Mouse (Mus musculus): ENCODE measurements around the gene Wdr31. TPM values are rescaled to one million over a fixed set of nuclear protein-coding genes. Genes with fewer than 3 reads are reported as not detected.
A peak's percentile ranks its signal among the peaks of the same experiment; 100 is the strongest.

Gene Wdr31
- polyA plus RNA-seq, 1 experiment from 2014 or later, result 0.88 TPM

DNA sequence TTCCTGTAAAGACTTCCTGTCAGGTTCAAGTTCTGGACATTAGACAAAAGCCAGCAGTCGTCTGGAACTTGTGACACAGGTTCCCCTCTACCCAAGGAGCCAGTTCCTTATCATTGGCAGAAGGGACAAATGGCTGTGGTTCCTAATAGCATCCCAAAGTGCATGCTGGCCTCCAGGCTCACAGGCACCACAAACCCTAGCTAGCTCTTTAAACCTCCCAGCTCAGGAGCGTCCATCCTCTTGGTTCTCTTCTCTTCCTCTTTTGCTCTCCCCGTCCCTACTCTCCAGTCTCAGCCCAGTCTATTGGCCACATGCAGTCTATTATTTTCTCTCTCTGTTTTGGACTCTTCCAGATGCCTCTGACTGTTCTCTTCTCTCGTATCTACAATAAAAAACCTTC, 30.9 kb downstream of the Wdr31 start:
- 26% methylated on average over 4 of the region's 4 CpGs for WGBS (ENCODE audit: insufficient replicate concordance)
- H3K36me3 ChIP-seq (replicated peaks), result no peaks in the 10 kb centered on the region
- ATAC-seq (ENCODE audit: insufficient read depth), result no peak
- H3K9me3 ChIP-seq (replicated peaks), result no peaks in the 10 kb centered on the region
- H3K27ac ChIP-seq (replicated peaks), result no peak overlapping the region
- H3K4me3 ChIP-seq (replicated peaks), result no peak overlapping the region
- no peaks in the 10 kb centered on the region for H3K27me3 ChIP-seq
- H3K4me1 ChIP-seq (replicated peaks), result no peaks in the 10 kb centered on the region
- no peak overlapping the region for H3K9ac ChIP-seq
- no peak overlapping the region for H3K4me2 ChIP-seq

DNA sequence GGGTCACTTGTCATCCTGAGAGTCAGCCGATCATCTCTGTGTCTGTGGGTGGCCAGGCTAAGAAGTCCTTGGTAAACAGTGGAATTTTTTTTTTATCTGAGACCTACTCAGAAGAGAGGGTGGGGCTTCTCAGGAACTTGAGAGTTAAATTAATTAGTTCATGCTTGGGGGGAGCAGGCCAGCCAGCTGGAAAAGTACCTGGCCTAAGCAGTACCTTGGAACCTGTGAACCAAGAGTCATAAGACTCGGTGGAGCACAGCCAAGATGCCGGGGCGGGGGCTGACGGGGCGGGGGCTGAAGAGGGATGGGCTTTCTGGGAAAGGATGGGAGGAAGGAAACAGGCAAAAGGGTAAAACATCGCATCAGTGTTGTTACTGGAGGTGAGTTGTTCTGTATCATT, 32.8 kb downstream of the Wdr31 start:
- H3K36me3 ChIP-seq (replicated peaks), result no peaks in the 10 kb centered on the region
- no peak overlapping the region for H3K4me3 ChIP-seq (replicated peaks)
- no peak for ATAC-seq (ENCODE audit: insufficient read depth)
- 67% methylated on average over 7 of the region's 7 CpGs for WGBS (ENCODE audit: insufficient replicate concordance)
- H3K27me3 ChIP-seq, result no peaks in the 10 kb centered on the region
- no peak overlapping the region for H3K27ac ChIP-seq (replicated peaks)
- no peak overlapping the region for H3K9ac ChIP-seq
- no peak overlapping the region for H3K4me2 ChIP-seq
- no peaks in the 10 kb centered on the region for H3K4me1 ChIP-seq (replicated peaks)
- no peaks in the 10 kb centered on the region for H3K9me3 ChIP-seq (replicated peaks)

DNA sequence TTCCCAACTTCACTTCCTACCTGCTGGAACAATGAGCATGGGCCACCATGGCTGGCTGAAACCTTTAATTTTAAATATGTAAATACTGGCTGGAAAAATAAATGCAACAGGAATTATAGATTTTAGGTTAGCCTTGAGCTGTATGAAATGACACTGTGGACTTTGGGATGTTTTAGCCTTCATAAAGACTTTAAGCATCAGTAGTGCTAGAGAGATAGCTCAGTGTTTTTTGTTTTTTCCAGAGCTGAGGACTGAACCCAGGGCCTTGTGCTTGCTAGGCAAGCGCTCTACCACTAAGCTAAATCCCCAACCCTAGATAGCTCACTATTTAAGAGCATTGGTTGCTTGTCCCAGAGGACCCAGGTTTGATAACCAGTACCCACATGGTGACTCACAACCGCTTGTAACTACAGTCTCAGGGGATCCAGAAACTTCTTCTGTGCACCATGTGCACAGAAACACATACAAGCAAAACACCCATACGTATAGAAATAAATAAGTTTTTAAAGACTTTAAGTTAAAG, 33.4 kb downstream of the Wdr31 start:
- no peaks in the 10 kb centered on the region for H3K9me3 ChIP-seq (replicated peaks)
- no peaks in the 10 kb centered on the region for H3K27me3 ChIP-seq
- no peak overlapping the region for H3K27ac ChIP-seq (replicated peaks)
- ATAC-seq (ENCODE audit: insufficient read depth), result no peak
- no peak overlapping the region for H3K4me2 ChIP-seq
- H3K4me1 ChIP-seq (replicated peaks), result no peaks in the 10 kb centered on the region
- WGBS (ENCODE audit: insufficient replicate concordance), result 66% methylated on average over 3 of the region's 3 CpGs
- H3K36me3 ChIP-seq (replicated peaks), result no peaks in the 10 kb centered on the region
- H3K9ac ChIP-seq, result no peak overlapping the region
- no peak overlapping the region for H3K4me3 ChIP-seq (replicated peaks)

DNA sequence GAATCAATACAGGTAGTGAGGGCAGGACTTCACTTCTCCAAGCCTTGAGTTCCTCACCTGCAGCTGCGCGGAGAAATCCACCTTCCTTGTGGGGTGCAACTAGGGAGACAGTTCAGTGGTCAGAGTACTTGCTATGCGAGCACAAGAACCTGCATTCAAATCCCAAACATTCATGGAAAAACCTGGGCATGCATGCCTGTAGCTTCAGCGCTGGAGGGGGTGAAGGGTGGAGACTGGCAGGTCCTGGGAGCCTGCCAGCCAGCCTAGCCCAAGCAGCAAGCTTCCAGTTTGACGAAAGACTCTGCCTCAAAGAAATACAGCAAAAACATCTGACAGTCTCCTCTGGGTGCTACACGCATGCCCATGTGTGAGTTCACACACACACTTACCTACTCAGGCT, 35.6 kb downstream of the Wdr31 start, which contains the start of gene Rnf183:
TSS of gene Rnf183 (minus strand) at position 172 of the 400 bp plus-strand sequence.
- H3K27me3 ChIP-seq, result no peaks in the 10 kb centered on the region
- no peak within 1 kb of the TSS for H3K9ac ChIP-seq
- H3K9me3 ChIP-seq (replicated peaks), result no peaks in the 10 kb centered on the region
- ATAC-seq (ENCODE audit: insufficient read depth), result no peak
- no peaks in the 10 kb centered on the region for H3K36me3 ChIP-seq (replicated peaks)
- no peak within 1 kb of the TSS for H3K4me2 ChIP-seq
- H3K4me3 ChIP-seq (replicated peaks), result no peak within 1 kb of the TSS
- H3K4me1 ChIP-seq (replicated peaks), result peaks cover 16% of the 10 kb centered on the region
- no peak within 1 kb of the TSS for H3K27ac ChIP-seq (replicated peaks)
- 75% methylated on average over 6 of the region's 6 CpGs for WGBS (ENCODE audit: insufficient replicate concordance)

DNA sequence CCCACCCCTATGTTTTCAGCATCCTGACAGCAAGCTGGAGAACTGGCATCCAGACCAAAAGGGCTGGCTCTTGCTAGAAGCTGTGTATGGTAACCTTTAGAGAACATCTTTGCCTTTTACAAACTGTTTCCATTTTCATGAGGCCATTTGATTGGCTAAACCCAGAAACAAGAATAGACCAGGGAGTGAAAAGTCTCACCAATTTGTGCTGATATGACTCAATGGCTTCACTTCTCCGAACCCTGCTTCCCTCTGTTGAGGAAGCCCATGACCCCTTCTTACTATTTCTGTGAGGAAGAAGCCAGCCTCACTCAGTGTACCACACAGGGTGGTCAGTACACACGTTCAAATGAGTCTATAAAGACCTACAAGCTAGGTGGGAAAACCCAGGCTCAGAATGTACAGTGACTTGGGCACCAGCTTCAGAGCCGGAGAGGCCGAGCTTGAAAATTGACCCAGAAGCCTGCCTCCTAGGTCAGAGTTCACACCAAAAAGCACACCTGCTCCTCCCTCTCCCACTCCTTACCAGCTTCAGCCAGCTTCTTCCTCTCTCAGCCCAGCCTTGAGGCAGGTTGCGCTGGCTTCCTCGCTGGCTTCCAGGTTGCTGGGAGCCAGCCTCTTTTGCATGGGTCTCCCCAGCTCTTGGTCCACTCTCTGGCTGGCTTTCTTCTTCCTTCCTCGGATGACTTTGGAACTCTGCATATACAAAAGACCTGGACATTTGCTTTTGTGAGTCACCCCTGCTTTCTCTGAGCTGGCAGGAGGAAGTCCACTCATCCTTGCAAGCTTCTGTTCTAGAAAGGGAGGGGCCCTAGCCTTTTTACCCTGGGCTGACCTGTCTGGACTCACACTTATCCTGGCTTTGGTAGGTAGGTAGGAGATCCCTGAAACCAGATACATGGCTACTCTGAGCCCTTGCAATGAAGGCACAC, 36.5 kb downstream of the Wdr31 start:
- Histone ChIP-seq H3K27ac (replicated peaks) (no peak overlapping the region), H3K27me3 (peaks cover 3% of the 10 kb centered on the region), H3K36me3 (replicated peaks) (no peaks in the 10 kb centered on the region), H3K4me1 (replicated peaks) (peaks cover 16% of the 10 kb centered on the region), H3K9me3 (replicated peaks) (no peaks in the 10 kb centered on the region), H3K4me2 (no peak overlapping the region), H3K4me3 (replicated peaks) (no peak overlapping the region), H3K9ac (no peak overlapping the region)
- no peak for ATAC-seq (ENCODE audit: insufficient read depth)
- WGBS (ENCODE audit: insufficient replicate concordance), result 57% methylated on average over 7 of the region's 7 CpGs

DNA sequence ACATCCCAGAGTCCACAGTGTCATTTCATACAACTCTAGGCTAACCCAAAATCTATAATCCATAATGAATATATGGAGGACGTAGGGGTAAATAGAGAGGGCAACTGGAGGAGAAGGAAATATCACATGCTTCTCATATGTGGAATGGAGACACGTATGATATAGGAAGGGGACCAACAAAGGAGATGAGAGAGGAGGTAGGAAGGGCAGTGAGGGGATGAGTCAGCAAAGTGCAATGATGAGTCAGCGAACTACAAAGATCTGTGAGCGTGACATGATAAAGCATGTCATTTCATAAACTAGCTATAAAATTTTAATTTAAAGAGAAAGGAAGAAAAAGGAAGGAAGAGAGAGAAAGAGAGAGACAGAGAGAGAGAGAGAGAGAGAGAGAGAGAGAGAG, 39.2 kb downstream of the Wdr31 start:
- peak overlapping the region; percentile 66 for H3K27ac ChIP-seq (replicated peaks)
- H3K36me3 ChIP-seq (replicated peaks), result no peaks in the 10 kb centered on the region
- H3K27me3 ChIP-seq, result peaks cover 6% of the 10 kb centered on the region
- H3K4me2 ChIP-seq, result peak overlapping the region; percentile 1; the same call in 1 of the 2 replicates
- H3K9me3 ChIP-seq (replicated peaks), result no peaks in the 10 kb centered on the region
- H3K4me1 ChIP-seq (replicated peaks), result peaks cover 16% of the 10 kb centered on the region
- 36% methylated on average over 4 of the region's 4 CpGs for WGBS (ENCODE audit: insufficient replicate concordance)
- H3K9ac ChIP-seq, result no peak overlapping the region
- H3K4me3 ChIP-seq (replicated peaks), result no peak overlapping the region
- ATAC-seq (ENCODE audit: insufficient read depth), result peak; percentile 69

DNA sequence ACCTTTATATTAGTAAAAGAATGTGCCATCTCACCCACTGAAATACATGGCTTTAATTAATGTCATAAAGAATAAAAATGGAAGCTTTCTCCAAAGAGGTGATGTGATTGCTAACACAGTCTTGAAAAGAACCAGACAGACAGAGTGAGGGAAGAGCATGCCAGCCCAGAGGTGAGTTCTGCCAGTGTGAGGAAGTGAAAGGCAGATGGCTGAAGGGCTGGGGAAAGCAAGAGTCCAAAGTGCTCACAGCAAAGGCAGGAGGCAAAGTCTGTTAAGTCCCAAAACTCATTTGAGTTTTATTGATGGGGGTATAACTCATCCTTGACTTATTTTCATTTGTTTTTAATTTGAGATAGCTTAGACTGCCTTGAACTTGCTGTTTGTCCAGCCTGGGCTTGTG, 40.0 kb downstream of the Wdr31 start:
- Histone ChIP-seq H3K4me2 (no peak overlapping the region), H3K4me3 (replicated peaks) (no peak overlapping the region), H3K27me3 (peaks cover 6% of the 10 kb centered on the region), H3K9ac (no peak overlapping the region), H3K36me3 (replicated peaks) (peaks cover 4% of the 10 kb centered on the region; the same call in 1 of the 2 replicates), H3K9me3 (replicated peaks) (no peaks in the 10 kb centered on the region), H3K4me1 (replicated peaks) (peaks cover 16% of the 10 kb centered on the region), H3K27ac (replicated peaks) (peak overlapping the region; percentile 66)
- no peak for ATAC-seq (ENCODE audit: insufficient read depth)

DNA sequence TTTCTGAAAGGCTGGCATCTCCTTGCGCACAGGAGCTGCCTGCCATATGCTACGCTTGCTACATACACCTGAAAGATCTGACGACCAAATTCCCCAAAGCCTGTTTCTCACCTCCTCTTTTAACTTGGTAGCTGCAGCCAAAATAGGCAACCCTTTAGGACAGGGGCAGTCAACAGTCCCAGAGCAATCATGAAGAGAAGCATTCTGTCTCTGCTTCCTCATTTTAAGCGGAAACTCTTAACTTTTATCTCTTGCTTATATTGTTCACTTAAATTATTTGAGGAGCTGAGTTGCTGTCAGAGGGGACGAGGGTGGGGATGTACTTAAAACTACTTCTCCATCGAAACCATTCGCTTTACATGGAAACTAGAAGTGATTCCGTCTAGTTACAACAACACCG, 41.1 kb downstream of the Wdr31 start:
- 64% methylated on average over 9 of the region's 9 CpGs for WGBS (ENCODE audit: insufficient replicate concordance)
- no peak for ATAC-seq (ENCODE audit: insufficient read depth)
- peaks cover 6% of the 10 kb centered on the region for H3K27me3 ChIP-seq

DNA sequence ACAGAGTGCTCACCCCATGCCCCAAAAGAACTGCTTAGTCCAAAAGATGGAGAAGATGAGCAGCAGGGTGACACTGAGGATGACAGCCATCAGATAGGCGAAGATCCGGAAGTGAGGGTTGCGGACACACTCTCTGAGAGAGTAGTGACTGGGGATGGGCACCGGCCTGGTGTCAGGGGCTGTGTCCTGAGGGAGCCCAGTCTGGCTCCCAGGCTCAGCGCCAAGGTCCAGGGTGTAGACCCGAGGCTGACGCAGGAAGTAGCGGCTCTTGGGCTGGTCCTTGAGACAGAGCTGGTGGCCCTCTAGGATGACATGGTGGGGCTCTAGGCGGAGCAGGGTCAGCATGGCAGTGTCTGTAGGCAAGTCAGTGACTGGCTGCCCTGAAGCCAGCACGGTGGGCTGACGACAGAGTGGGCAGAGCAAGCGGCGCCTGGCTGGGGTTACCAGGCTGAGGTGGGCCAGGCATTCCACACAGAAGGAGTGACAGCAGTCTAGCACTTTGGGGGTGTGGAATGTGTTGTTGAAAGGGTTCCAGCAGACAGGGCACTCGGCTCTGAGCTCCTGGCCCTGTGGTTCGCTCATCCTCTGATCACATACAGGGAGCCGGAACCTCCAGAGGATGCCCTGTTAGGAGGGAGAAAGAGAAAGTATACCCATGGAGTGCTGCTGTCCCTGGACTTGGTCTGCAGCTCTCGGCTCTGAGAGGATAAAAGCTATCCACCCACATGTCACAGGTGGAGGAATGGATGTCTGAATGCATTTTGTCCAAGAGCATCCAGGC, 42.5 kb downstream of the Wdr31 start:
- WGBS (ENCODE audit: insufficient replicate concordance), result 61% methylated on average over 17 of the region's 17 CpGs
- Histone ChIP-seq H3K9me3 (replicated peaks) (no peaks in the 10 kb centered on the region), H3K27ac (replicated peaks) (no peak overlapping the region), H3K27me3 (peaks cover 6% of the 10 kb centered on the region), H3K9ac (no peak overlapping the region), H3K4me3 (replicated peaks) (no peak overlapping the region), H3K4me2 (no peak overlapping the region), H3K36me3 (replicated peaks) (peaks cover 26% of the 10 kb centered on the region), H3K4me1 (replicated peaks) (peaks cover 16% of the 10 kb centered on the region)
- no peak for ATAC-seq (ENCODE audit: insufficient read depth)

More for the DNA sequence above, 41.1 kb downstream of the Wdr31 start:
- H3K4me1 ChIP-seq (replicated peaks), result peaks cover 16% of the 10 kb centered on the region
- no peak overlapping the region for H3K9ac ChIP-seq
- no peak overlapping the region for H3K27ac ChIP-seq (replicated peaks)
- no peak overlapping the region for H3K4me2 ChIP-seq
- no peak overlapping the region for H3K4me3 ChIP-seq (replicated peaks)
- H3K36me3 ChIP-seq (replicated peaks), result peaks cover 14% of the 10 kb centered on the region
- H3K9me3 ChIP-seq (replicated peaks), result no peaks in the 10 kb centered on the region

DNA sequence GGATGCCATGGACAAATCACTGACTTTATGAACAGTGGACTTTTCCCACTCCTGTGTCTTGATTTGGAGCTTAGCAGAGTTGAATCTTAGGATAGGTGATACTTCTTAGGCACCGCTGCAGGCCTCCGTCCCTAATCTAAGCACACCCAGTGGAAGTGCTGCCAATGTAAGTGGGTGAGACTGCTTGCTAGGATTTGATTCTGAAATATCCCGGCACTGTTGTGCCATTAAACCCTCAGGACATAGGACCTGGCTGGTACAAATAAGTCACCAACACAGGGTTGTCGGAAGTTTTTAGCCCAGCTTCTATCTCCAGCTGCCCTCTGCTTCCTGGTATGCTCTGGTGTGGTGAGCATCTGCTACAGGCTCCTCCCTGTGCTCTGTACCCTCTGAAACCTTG, 44.8 kb downstream of the Wdr31 start:
- Histone ChIP-seq H3K27ac (replicated peaks) (no peak overlapping the region), H3K4me1 (replicated peaks) (peaks cover 3% of the 10 kb centered on the region), H3K27me3 (peaks cover 6% of the 10 kb centered on the region), H3K9ac (no peak overlapping the region), H3K4me3 (replicated peaks) (no peak overlapping the region), H3K9me3 (replicated peaks) (no peaks in the 10 kb centered on the region), H3K36me3 (replicated peaks) (peaks cover 49% of the 10 kb centered on the region), H3K4me2 (no peak overlapping the region)
- 87% methylated on average over 4 of the region's 4 CpGs for WGBS (ENCODE audit: insufficient replicate concordance)
- no peak for ATAC-seq (ENCODE audit: insufficient read depth)

DNA sequence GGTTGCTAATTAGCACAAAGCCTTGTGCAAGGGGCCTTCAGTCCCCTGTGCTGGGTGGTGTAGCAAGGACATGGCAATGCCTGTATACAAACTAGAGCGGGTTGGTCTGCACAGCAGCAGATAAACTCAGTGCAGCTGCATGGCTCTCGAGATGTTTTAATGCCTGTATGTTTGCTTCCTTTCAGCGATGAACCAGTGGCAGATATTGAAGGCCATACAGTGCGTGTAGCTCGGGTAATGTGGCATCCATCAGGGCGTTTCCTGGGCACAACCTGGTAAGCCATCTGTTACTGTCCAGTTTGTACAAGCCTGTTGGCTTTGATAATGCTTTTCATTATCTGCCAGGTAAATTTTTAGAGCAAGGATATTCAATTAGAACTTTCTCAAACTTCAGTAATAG, 51.6 kb downstream of the Wdr31 start:
- no peak for ATAC-seq (ENCODE audit: insufficient read depth)
- H3K27ac ChIP-seq (replicated peaks), result no peak overlapping the region
- no peaks in the 10 kb centered on the region for H3K27me3 ChIP-seq
- 81% methylated on average over 6 of the region's 6 CpGs for WGBS (ENCODE audit: insufficient replicate concordance)
- H3K4me3 ChIP-seq (replicated peaks), result no peak overlapping the region
- H3K36me3 ChIP-seq (replicated peaks), result peaks cover 100% of the 10 kb centered on the region
- no peaks in the 10 kb centered on the region for H3K9me3 ChIP-seq (replicated peaks)
- H3K4me2 ChIP-seq, result no peak overlapping the region
- H3K4me1 ChIP-seq (replicated peaks), result no peaks in the 10 kb centered on the region
- no peak overlapping the region for H3K9ac ChIP-seq

Data from liver, embryonic 15.5 days (tissue).